Mouse (Mus musculus): ENCODE results near the gene Tnfsfm13.

Tnfsfm13 gene

GRCm38 (mm10) chr11:69655264-69656064 lies 40.4 kb downstream of the Tnfsfm13 start, which contains the start of gene Sox15:
Gene Sox15 (plus strand): TSS chr11:69655314.
- DNase-seq (ENCODE audit: low spot score in 2 of 2) = peak; percentile 43 to 75

DNA sequence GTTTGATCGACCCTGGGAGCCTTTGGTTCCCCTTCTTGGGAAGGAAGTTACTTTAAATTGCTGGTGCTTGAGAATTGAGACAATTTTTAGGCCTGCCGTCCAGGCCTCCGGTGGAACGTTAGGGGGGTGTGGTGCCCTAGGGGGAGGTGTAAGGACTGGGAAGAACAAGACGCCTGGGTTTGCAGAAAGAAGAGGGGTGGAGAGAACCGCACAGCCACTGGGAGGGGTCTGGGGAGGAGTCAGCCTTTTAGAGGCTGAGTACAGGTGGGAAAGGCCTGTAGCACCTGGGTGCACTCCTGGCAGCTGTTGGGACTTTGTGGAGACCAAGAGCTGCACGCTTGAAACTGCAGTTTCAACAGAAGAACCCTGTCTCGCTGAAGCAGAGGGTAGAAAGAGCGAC lies 41.1 kb downstream of the Tnfsfm13 start:
- no peak for DNase-seq (ENCODE audit: low spot score in 2 of 2)

GRCm38 (mm10) chr11:69653399-69653798 lies 42.5 kb downstream of the Tnfsfm13 start:
- DNase-seq (ENCODE audit: low spot score in 2 of 2) = no peak

DNA sequence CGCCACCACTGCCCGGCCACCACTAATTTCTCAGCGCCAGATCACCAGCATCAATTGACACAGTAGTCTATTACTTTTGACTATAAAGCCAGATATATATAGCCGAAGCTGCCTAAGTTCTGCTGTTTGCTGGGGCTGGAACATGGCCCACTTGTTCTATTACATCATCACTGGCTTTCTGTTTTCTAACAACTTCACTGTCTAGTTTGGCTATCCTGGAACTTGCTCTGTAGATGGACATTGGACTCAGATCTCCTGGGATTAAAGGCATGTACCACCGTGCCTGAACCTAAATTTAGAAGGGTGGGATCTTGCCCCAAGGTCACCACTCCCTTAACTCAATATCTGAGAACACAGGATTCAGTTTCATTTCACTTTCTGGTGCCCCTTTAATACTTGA lies 50.0 kb downstream of the Tnfsfm13 start:
- DNase-seq (ENCODE audit: low spot score in 2 of 2) = no peak

GRCm38 (mm10) chr11:69635471-69635870 lies 60.4 kb downstream of the Tnfsfm13 start:
- no peak for DNase-seq (ENCODE audit: low spot score in 2 of 2)

- DNase-seq (ENCODE audit: low spot score in 2 of 2) = peak in 1 of 2 experiments; percentile 75
Measured at GRCm38 (mm10) chr11:69633128-69633866, 62.6 kb downstream of the Tnfsfm13 start.
